Mouse (Mus musculus) heart, embryonic 14.5 days (tissue): ENCODE data around the gene Trim46. TPM values are rescaled to one million over a fixed set of nuclear protein-coding genes. Genes with fewer than 3 reads are reported as not detected.
"Not testable (repeated sequence)": the region's sequence is repeated elsewhere in the genome, so short reads cannot be mapped to it uniquely, and the experiment has no call there.

ENCODE experiments used
- ATAC-seq: fragments of 200-750 bp; cut with Nextera tagmentation; 2 replicates; pipeline ENCODE4 v1.8.0; 2017; ENCODE audit warnings: low read depth, moderate TSS enrichment; ENCODE audit not compliant: insufficient number of reproducible peaks, insufficient read depth, low FRiP score
- H3K27ac ChIP-seq, 2 experiments: fragments of 200-500 bp in 1 of 2; fragments of 300-500 bp in 1 of 2; sonication (generic) in 1 of 2; replicated peaks in 1 of 2; 2 replicates each; pipeline ENCODE4 v1.5.1; 2012 to 2014; ENCODE audit warnings: low read depth in 2 of 2, low read length in 2 of 2, control low read depth in 1 of 2, mild to moderate bottlenecking in 1 of 2, mixed read lengths in 1 of 2; ENCODE audit not compliant: control insufficient read depth in 1 of 2, insufficient read depth in 1 of 2
- H3K27me3 ChIP-seq: fragments of 300-500 bp; sonication (generic); 2 replicates; pipeline ENCODE4 v1.6.1; 2014; ENCODE audit warnings: mild to moderate bottlenecking, low read length, control low read depth; ENCODE audit not compliant: control insufficient read depth, insufficient read depth
- H3K36me3 ChIP-seq: fragments of 300-500 bp; sonication (generic); 2 replicates; pipeline ENCODE4 v1.6.1; 2014; ENCODE audit warnings: mild to moderate bottlenecking, control low read depth, low read length, mixed read lengths; ENCODE audit not compliant: control insufficient read depth, insufficient read depth
- H3K4me1 ChIP-seq, 2 experiments: fragments of 200-500 bp in 1 of 2; fragments of 300-500 bp in 1 of 2; sonication (generic) in 1 of 2; 2 replicates each; pipeline ENCODE4 v1.6.1; 2012 to 2014; ENCODE audit warnings: low read length in 2 of 2, control low read depth in 1 of 2, mixed read lengths in 1 of 2; ENCODE audit not compliant: control insufficient read depth in 2 of 2, insufficient read depth in 2 of 2
- H3K4me2 ChIP-seq: fragments of 300-500 bp; sonication (generic); 2 replicates; pipeline ENCODE4 v1.6.1; 2014; ENCODE audit warnings: mild to moderate bottlenecking, low read length
- H3K4me3 ChIP-seq, 2 experiments: fragments of 200-500 bp in 1 of 2; fragments of 300-500 bp in 1 of 2; sonication (generic) in 1 of 2; 2 replicates each; pipeline ENCODE4 v1.5.1; 2012 to 2014; ENCODE audit warnings: low read length in 2 of 2, mild to moderate bottlenecking in 2 of 2, control low read depth in 1 of 2, low read depth in 1 of 2, moderate library complexity in 1 of 2; ENCODE audit not compliant: control insufficient read depth in 1 of 2, insufficient read depth in 1 of 2
- H3K9ac ChIP-seq: fragments of 300-500 bp; sonication (generic); 2 replicates; pipeline ENCODE4 v1.6.1; 2014; ENCODE audit warnings: mild to moderate bottlenecking, low read length
- H3K9me3 ChIP-seq: fragments of 300-500 bp; sonication (generic); 2 replicates; pipeline ENCODE4 v1.6.1; 2016; ENCODE audit warnings: low read length, control low read depth; ENCODE audit not compliant: control insufficient read depth
- WGBS: fragments of 180-500 bp; shearing (Covaris S2); extraction: QIAGEN DNeasy Blood & Tissue Kit; methylation state at CpG from one replicate; pipeline ENCODE4 v1.1.7; 2014; 5-methylcytosine and 5-hydroxymethylcytosine counted together
- polyA plus RNA-seq: library from polyadenylated mRNA; unstranded; fragments of >200 nt; fragmentation: Nextera tagmentation; extraction: Ambion mirVana; gene quantifications from 2 replicates; pipeline ENCODE4 v1.2.1, GENCODE M21; 2014

Trim46 gene
- polyA plus RNA-seq, 1 experiment from 2014 or later, result 0.95 TPM

DNA sequence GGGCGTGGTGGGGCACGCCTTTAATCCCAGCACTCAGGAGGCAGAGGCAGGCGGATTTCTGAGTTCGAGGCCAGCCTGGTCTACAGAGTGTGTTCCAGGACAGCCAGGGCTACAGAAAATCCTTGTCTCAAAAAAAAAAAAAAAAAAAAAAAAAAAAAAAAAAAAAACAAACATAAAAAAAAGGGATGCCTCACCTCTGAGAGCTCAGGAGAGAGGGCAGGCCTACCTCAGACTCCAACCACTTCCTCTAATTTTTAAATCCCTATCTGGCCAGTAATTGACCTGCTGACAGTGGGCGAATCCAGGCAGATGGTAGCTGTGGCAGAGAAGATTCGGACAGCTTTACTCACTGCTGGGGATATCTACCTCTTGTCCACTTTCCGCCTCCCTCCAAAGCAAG is 29.7 kb downstream of the Trim46 start:
- H3K27me3 ChIP-seq, H3K9ac ChIP-seq, H3K9me3 ChIP-seq, H3K4me3 ChIP-seq, H3K27ac ChIP-seq, H3K4me2 ChIP-seq, ATAC-seq, H3K36me3 ChIP-seq: not testable (repeated sequence)
- WGBS, result 68% methylated on average over 7 of the region's 7 CpGs
- H3K4me1 ChIP-seq, result peaks cover 8 to 22% of the 10 kb centered on the region in 2 experiments

- H3K4me1 ChIP-seq, result peaks cover 8 to 22% of the 10 kb centered on the region in 2 experiments
- no peak for ATAC-seq
- H3K9ac ChIP-seq, result peak overlapping the region; percentile 75
- H3K27me3 ChIP-seq, result no peaks in the 10 kb centered on the region
- 0 out of 2 replicates have a peak, but pooled peaks cover 7% of the 10 kb centered on the region for H3K36me3 ChIP-seq
- no peaks in the 10 kb centered on the region for H3K9me3 ChIP-seq
- H3K4me3 ChIP-seq, result peak overlapping the region; percentile 11 to 85; a peak in 2 of 4 replicates
- H3K4me2 ChIP-seq, result peak overlapping the region; percentile 71
- H3K27ac ChIP-seq, result peak overlapping the region in 1 of 2 experiments; percentile 90; a peak in 1 of 4 replicates
- WGBS, result under 1% methylated on average over 6 of the region's 6 CpGs
These were observed 30.3 kb downstream of the Trim46 start for GRCm38 (mm10) chr3:89215853-89216252.

GRCm38 (mm10) chr3:89214681-89215411 is 31.3 kb downstream of the Trim46 start, which contains the start of gene Thbs3:
Gene Thbs3, plus strand, starts transcription at chr3:89215180.
- H3K27ac ChIP-seq, result peak within 1 kb of the TSS; percentile 90 to 94
- H3K4me2 ChIP-seq, result peak within 1 kb of the TSS; percentile 71
- peak within 1 kb of the TSS; percentile 75 for H3K9ac ChIP-seq
- peaks cover 13% of the 10 kb centered on the region for H3K36me3 ChIP-seq
- peak within 1 kb of the TSS; percentile 85 to 92 for H3K4me3 ChIP-seq
- WGBS, result under 1% methylated on average over 17 of the region's 19 CpGs
- H3K9me3 ChIP-seq, result no peaks in the 10 kb centered on the region
- H3K4me1 ChIP-seq, result peaks cover 8 to 22% of the 10 kb centered on the region in 2 experiments
- no peak for ATAC-seq
- no peaks in the 10 kb centered on the region for H3K27me3 ChIP-seq

- Histone ChIP-seq H3K27me3 (no peaks in the 10 kb centered on the region), H3K4me2 (peak overlapping the region; percentile 71), H3K4me3 (peak overlapping the region; percentile 85 to 92), H3K36me3 (peaks cover 22% of the 10 kb centered on the region), H3K9ac (peak overlapping the region; percentile 75), H3K27ac (peak overlapping the region; percentile 90 to 94), H3K4me1 (peaks cover 8 to 22% of the 10 kb centered on the region in 2 experiments), H3K9me3 (no peaks in the 10 kb centered on the region)
- WGBS, result under 1% methylated on average over 68 of the region's 69 CpGs
- ATAC-seq, result peak; percentile 89
These were observed 32.1 kb downstream of the Trim46 start for GRCm38 (mm10) chr3:89213803-89214530.

DNA sequence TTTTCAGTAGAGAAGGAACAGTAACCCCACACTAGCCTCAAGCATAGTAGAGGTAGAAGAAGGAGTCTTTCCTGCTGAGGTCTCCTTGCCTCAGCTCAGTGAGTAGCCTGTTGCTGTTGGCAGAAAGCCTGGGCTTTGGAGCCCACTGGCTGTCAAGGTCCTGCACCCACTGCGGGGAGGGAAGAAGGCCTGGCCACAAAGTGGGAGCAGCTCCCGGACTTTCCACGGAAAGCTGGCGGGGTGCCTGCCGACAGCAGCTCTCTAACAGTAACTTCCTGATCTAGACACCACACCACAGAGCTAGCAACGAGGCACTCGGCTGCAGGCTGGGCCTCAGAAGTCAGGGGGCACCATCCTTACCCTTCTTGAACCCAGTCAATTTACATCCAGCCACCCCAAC is 35.4 kb downstream of the Trim46 start:
- peaks cover 8 to 21% of the 10 kb centered on the region in 2 experiments for H3K4me1 ChIP-seq
- H3K4me3 ChIP-seq, result no peak overlapping the region
- no peak overlapping the region for H3K9ac ChIP-seq
- H3K27ac ChIP-seq, result peak overlapping the region in 1 of 2 experiments; percentile 30; a peak in 2 of 4 replicates
- no peak for ATAC-seq
- peaks cover 55% of the 10 kb centered on the region for H3K36me3 ChIP-seq
- no peak overlapping the region for H3K4me2 ChIP-seq
- H3K27me3 ChIP-seq, result no peaks in the 10 kb centered on the region
- H3K9me3 ChIP-seq, result no peaks in the 10 kb centered on the region
- WGBS, result 62% methylated on average over 7 of the region's 7 CpGs

- H3K4me2 ChIP-seq, result no peak overlapping the region
- H3K4me1 ChIP-seq, result peaks cover 2 to 15% of the 10 kb centered on the region in 2 experiments; a peak in 3 of 4 replicates
- peaks cover 60% of the 10 kb centered on the region for H3K36me3 ChIP-seq
- H3K9ac ChIP-seq, result no peak overlapping the region
- WGBS, result 78% methylated on average over 13 of the region's 13 CpGs
- H3K27me3 ChIP-seq, result no peaks in the 10 kb centered on the region
- H3K4me3 ChIP-seq, result no peak overlapping the region
- no peaks in the 10 kb centered on the region for H3K9me3 ChIP-seq
- peak overlapping the region; percentile 30 to 46 for H3K27ac ChIP-seq
- no peak for ATAC-seq
These were observed 35.9 kb downstream of the Trim46 start for GRCm38 (mm10) chr3:89210162-89210561.

GRCm38 (mm10) chr3:89209731-89210130 is 36.4 kb downstream of the Trim46 start:
- no peak for ATAC-seq
- no peak overlapping the region for H3K9ac ChIP-seq
- peaks cover 0 to 11% of the 10 kb centered on the region in 2 experiments; a peak in 3 of 4 replicates for H3K4me1 ChIP-seq
- no peak overlapping the region for H3K4me3 ChIP-seq
- no peak overlapping the region for H3K4me2 ChIP-seq
- WGBS, result 87% methylated on average over 7 of the region's 7 CpGs
- H3K27ac ChIP-seq, result no peak overlapping the region; a peak in 1 of 4 replicates
- H3K36me3 ChIP-seq, result peaks cover 64% of the 10 kb centered on the region
- H3K9me3 ChIP-seq, result no peaks in the 10 kb centered on the region
- no peaks in the 10 kb centered on the region for H3K27me3 ChIP-seq
